In the genomic region with DNA sequence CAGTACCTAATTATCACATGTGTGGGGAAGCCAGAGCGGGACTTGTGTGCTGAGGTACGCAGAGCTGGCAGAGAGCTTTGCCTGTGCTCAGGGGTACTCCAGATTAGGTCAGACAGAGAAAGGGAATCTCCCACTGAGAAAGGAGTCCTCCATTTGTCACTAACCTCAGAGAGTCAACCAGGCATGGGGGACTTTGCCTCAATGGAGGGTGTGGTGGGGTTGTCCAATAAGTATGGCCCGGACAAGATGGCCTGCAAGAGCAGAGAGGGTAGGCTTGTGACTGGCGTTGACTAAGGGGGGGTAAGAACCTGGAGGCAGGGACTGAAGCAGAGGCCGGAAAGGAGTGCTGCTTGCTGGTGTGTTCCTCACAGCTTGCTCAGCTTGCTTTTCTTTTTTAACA, we compare ENCODE assay signal across 22 mouse cellular contexts.
DNase-seq lines count a peak whose midpoint lies in the region; ATAC-seq and TF ChIP-seq lines count a peak whose summit lies in the region.
"Had no signal": no experiment of that assay in that cellular context is flagged by ENCODE, and none has a peak within 500 bp of the region (broad histone marks: within the 10 kb centered on the region; RNA-seq: fewer than 3 reads in every experiment).

No protein-coding gene starts in this region.

- TF ChIP-seq CTCF in liver, postnatal 0 days (IDR thresholded peaks at IDR 0.05; ENCODE audit: low read depth) = no peak
- no peak for TF ChIP-seq CTCF in midbrain, postnatal 0 days (IDR thresholded peaks at IDR 0.05)

- no peak overlapping the region for H3K27ac ChIP-seq in liver, postnatal 0 days (ENCODE audit: low read depth)
- no peak overlapping the region for H3K27ac ChIP-seq in liver, embryonic 12.5 days
- H3K27ac ChIP-seq in midbrain, embryonic 11.5 days (ENCODE audit: low read depth, low read length) = no peak overlapping the region
- H3K27ac ChIP-seq in midbrain, postnatal 0 days (ENCODE audit: low read depth, low read length) = no peak overlapping the region
- H3K27ac ChIP-seq: embryonic facial prominence, embryonic 13.5 days; embryonic facial prominence, embryonic 15.5 days; forebrain, embryonic 10.5 days; forebrain, embryonic 13.5 days; forebrain, embryonic 15.5 days had no signal

- intact Hi-C loops in heart, postnatal 36 days (cut with DNase I) = no loop called here

- no peak overlapping the region for H3K4me3 ChIP-seq in liver, postnatal 0 days (ENCODE audit: low read depth, low read length)
- H3K4me3 ChIP-seq in liver, embryonic 12.5 days = no peak overlapping the region
- H3K4me3 ChIP-seq in midbrain, embryonic 11.5 days (ENCODE audit: low read depth, low read length) = no peak overlapping the region
- H3K4me3 ChIP-seq in midbrain, postnatal 0 days (ENCODE audit: low read depth, low read length) = no peak overlapping the region
- H3K4me3 ChIP-seq: embryonic facial prominence, embryonic 13.5 days; embryonic facial prominence, embryonic 15.5 days; erythroblast, embryonic 14.5 days; forebrain, embryonic 10.5 days; forebrain, embryonic 13.5 days; forebrain, embryonic 15.5 days had no signal

- H3K9me3 ChIP-seq in liver, postnatal 0 days (ENCODE audit: low read length) = no peaks in the 10 kb centered on the region
- no peaks in the 10 kb centered on the region for H3K9me3 ChIP-seq in liver, embryonic 12.5 days (replicated peaks)
- H3K9me3 ChIP-seq in midbrain, embryonic 11.5 days (ENCODE audit: control insufficient read depth, low read length) = no peaks in the 10 kb centered on the region
- H3K9me3 ChIP-seq in midbrain, postnatal 0 days (ENCODE audit: low read length) = no peaks in the 10 kb centered on the region
- H3K9me3 ChIP-seq: embryonic facial prominence, embryonic 13.5 days; embryonic facial prominence, embryonic 15.5 days; forebrain, embryonic 10.5 days; forebrain, embryonic 13.5 days; forebrain, embryonic 15.5 days had no signal

- no peak for TF ChIP-seq EP300 in liver, postnatal 0 days (IDR thresholded peaks at IDR 0.05; ENCODE audit: low read depth)

- no peak overlapping the region for H3K9ac ChIP-seq in liver, postnatal 0 days (replicated peaks)
- no peak overlapping the region for H3K9ac ChIP-seq in liver, embryonic 12.5 days
- H3K9ac ChIP-seq in midbrain, embryonic 11.5 days (ENCODE audit: low read length) = no peak overlapping the region
- no peak overlapping the region for H3K9ac ChIP-seq in midbrain, postnatal 0 days (replicated peaks; ENCODE audit: low read length, poor library complexity, severe bottlenecking)
- H3K9ac ChIP-seq: embryonic facial prominence, embryonic 13.5 days; embryonic facial prominence, embryonic 15.5 days; forebrain, embryonic 13.5 days; forebrain, embryonic 15.5 days had no signal

- ATAC-seq in liver, postnatal 0 days = no peak
- ATAC-seq in liver, embryonic 12.5 days = no peak
- ATAC-seq in midbrain, embryonic 11.5 days (ENCODE audit: low FRiP score) = no peak
- no peak for ATAC-seq in midbrain, postnatal 0 days (ENCODE audit: low FRiP score)
- ATAC-seq: forebrain, embryonic 13.5 days; forebrain, embryonic 15.5 days had no signal

- WGBS in liver, postnatal 0 days (ENCODE audit: insufficient replicate concordance) = 93% methylated on average over 5 of the region's 5 CpGs
- WGBS in liver, embryonic 12.5 days (ENCODE audit: insufficient replicate concordance) = 72% methylated on average over 5 of the region's 5 CpGs
- WGBS in midbrain, embryonic 11.5 days = 81% methylated on average over 5 of the region's 5 CpGs
- WGBS in midbrain, postnatal 0 days = 82% methylated on average over 5 of the region's 5 CpGs

- H3K36me3 ChIP-seq in liver, postnatal 0 days (replicated peaks; ENCODE audit: insufficient read depth, low read length) = no peaks in the 10 kb centered on the region
- H3K36me3 ChIP-seq in liver, embryonic 12.5 days = no peaks in the 10 kb centered on the region
- H3K36me3 ChIP-seq in midbrain, embryonic 11.5 days (ENCODE audit: control insufficient read depth, insufficient read depth, low read length) = no peaks in the 10 kb centered on the region
- H3K36me3 ChIP-seq in midbrain, postnatal 0 days (ENCODE audit: insufficient read depth, low read length) = no peaks in the 10 kb centered on the region
- H3K36me3 ChIP-seq: embryonic facial prominence, embryonic 13.5 days; embryonic facial prominence, embryonic 15.5 days; forebrain, embryonic 10.5 days; forebrain, embryonic 15.5 days had no signal

- H3K27me3 ChIP-seq in liver, postnatal 0 days (ENCODE audit: insufficient read depth, low read length) = no peaks in the 10 kb centered on the region
- H3K27me3 ChIP-seq in liver, embryonic 12.5 days (replicated peaks) = no peaks in the 10 kb centered on the region
- no peaks in the 10 kb centered on the region for H3K27me3 ChIP-seq in midbrain, embryonic 11.5 days (ENCODE audit: control insufficient read depth, insufficient read depth, low read length)
- no peaks in the 10 kb centered on the region for H3K27me3 ChIP-seq in midbrain, postnatal 0 days (ENCODE audit: insufficient read depth, low read length)
- H3K27me3 ChIP-seq: embryonic facial prominence, embryonic 13.5 days; embryonic facial prominence, embryonic 15.5 days; forebrain, embryonic 13.5 days; forebrain, embryonic 15.5 days had no signal

- peak; percentile 68 for DNase-seq in heart, adult 11 months
- no peak for DNase-seq in heart, postnatal 36 days
- DNase-seq in liver, postnatal 0 days = peak; percentile 7
- DNase-seq in midbrain, embryonic 11.5 days (ENCODE audit: low spot score, missing footprints) = peak; percentile 53
- DNase-seq in midbrain, postnatal 0 days (ENCODE audit: low spot score) = no peak
- DNase-seq: adrenal gland, adult 2 months; adrenal gland, postnatal 10 days; adrenal gland, postnatal 25 days; cerebellum, adult 11 months; cerebellum, adult 18-20 months; cerebellum, adult 8-10 months; cerebellum, adult 9-11 months; cerebellum, postnatal 14 days; cerebellum, postnatal 36 days; embryo, embryonic 11 days had no signal

- no peak overlapping the region for H3K4me2 ChIP-seq in liver, postnatal 0 days (ENCODE audit: low read depth, low read length)
- H3K4me2 ChIP-seq in liver, embryonic 12.5 days = no peak overlapping the region
- H3K4me2 ChIP-seq in midbrain, embryonic 11.5 days = no peak overlapping the region
- H3K4me2 ChIP-seq in midbrain, postnatal 0 days (ENCODE audit: low read depth, low read length, poor library complexity, severe bottlenecking) = no peak overlapping the region
- H3K4me2 ChIP-seq: embryonic facial prominence, embryonic 13.5 days; embryonic facial prominence, embryonic 15.5 days; forebrain, embryonic 13.5 days; forebrain, embryonic 15.5 days had no signal

- H3K4me1 ChIP-seq in liver, postnatal 0 days (ENCODE audit: insufficient read depth) = no peaks in the 10 kb centered on the region
- H3K4me1 ChIP-seq in liver, embryonic 12.5 days = peaks cover 12% of the 10 kb centered on the region
- no peaks in the 10 kb centered on the region for H3K4me1 ChIP-seq in midbrain, embryonic 11.5 days (ENCODE audit: control insufficient read depth, insufficient read depth, low read length)
- H3K4me1 ChIP-seq in midbrain, postnatal 0 days (ENCODE audit: insufficient read depth, low read length) = no peaks in the 10 kb centered on the region
- H3K4me1 ChIP-seq: embryonic facial prominence, embryonic 13.5 days; embryonic facial prominence, embryonic 15.5 days; forebrain, embryonic 15.5 days had no signal

Comparison
In these comparisons a context has a peak if more than half of its experiments do, and no peak if none do; other contexts are left out.
1. DNase-seq: peak in heart, adult 11 months (single experiment), liver, postnatal 0 days (single experiment) and midbrain, embryonic 11.5 days (single experiment); none in heart, postnatal 36 days (0 of 2) and midbrain, postnatal 0 days (single experiment).